In genomic region chr2:80149332-80149731, GRCm38 (mm10) we compare ENCODE assay signal across 20 mouse cellular contexts. TPM values are rescaled to one million over a fixed set of nuclear protein-coding genes. Genes with fewer than 3 reads are reported as not detected.
DNase-seq lines count a peak whose midpoint lies in the region; ATAC-seq lines count a peak whose summit lies in the region.
"Had no signal": no experiment of that assay in that cellular context is flagged by ENCODE, and none has a peak within 500 bp of the region (broad histone marks: within the 10 kb centered on the region; RNA-seq: fewer than 3 reads in every experiment).

No protein-coding gene starts in this region.

- ATAC-seq in cerebellum, adult (ENCODE audit: insufficient number of reproducible peaks, low FRiP score, low TSS enrichment) = peak; percentile 56; the same call in 1 of the 2 replicates
- ATAC-seq in frontal cortex, adult (ENCODE audit: low TSS enrichment) = peak; percentile 96
- ATAC-seq: liver, embryonic 12.5 days; Patski had no signal

- no peak for DNase-seq in cerebellum, adult 9-10 months
- DNase-seq in frontal cortex, postnatal 25 days (ENCODE audit: low spot score in 2 of 2) = no peak
- DNase-seq in right cerebral cortex, postnatal 25 days = peak; percentile 27
- DNase-seq in right cerebral cortex, postnatal 14 days = no peak
- no peak for DNase-seq in heart, adult 8-10 months (ENCODE audit: low spot score)
- no peak for DNase-seq in kidney, postnatal 14 days
- DNase-seq: adrenal gland, postnatal 10 days; embryo, embryonic 11 days; gastrocnemius, postnatal 14 days; heart, adult 18-20 months; heart, postnatal 36 days; kidney, adult 8-10 months; kidney, postnatal 25 days; lung, adult 2 months; midbrain, embryonic 14.5 days; thymus, postnatal 36 days had no signal

RNA-seq across cellular contexts. Expression of gene Pde1a, which starts 20.1 kb away (rescaled TPM):
- 1 to 10 TPM; 6.0 to 7.9 (median 6.5) TPM for total RNA-seq in heart, adult 8-10 months (2022)
